Mouse (Mus musculus): ENCODE measurements around the gene Usp21. TPM values are rescaled to one million over a fixed set of nuclear protein-coding genes. Genes with fewer than 3 reads are reported as not detected.

The Usp21 gene
- polyA plus RNA-seq, 1 experiment from 2014 or later, result 57.2 TPM

- H3K36me3 ChIP-seq, result peaks cover 27% of the 10 kb centered on the region
- H3K4me2 ChIP-seq (replicated peaks), result no peak overlapping the region
- H3K27me3 ChIP-seq (replicated peaks), result no peaks in the 10 kb centered on the region
- no peak overlapping the region for H3K9ac ChIP-seq
- no peak overlapping the region for H3K4me3 ChIP-seq (replicated peaks)
- peaks cover 14% of the 10 kb centered on the region for H3K4me1 ChIP-seq (replicated peaks)
- H3K27ac ChIP-seq, result no peak overlapping the region
- no peak for ATAC-seq
- WGBS, result 88% methylated on average over 11 of the region's 11 CpGs
- no peaks in the 10 kb centered on the region for H3K9me3 ChIP-seq
These were observed 12.6 kb downstream of the Usp21 start for GRCm38 (mm10) chr1:171275144-171275734.

GRCm38 (mm10) chr1:171274171-171274570 is 13.6 kb downstream of the Usp21 start:
- peaks cover 27% of the 10 kb centered on the region for H3K36me3 ChIP-seq
- H3K9ac ChIP-seq, result no peak overlapping the region
- H3K4me1 ChIP-seq (replicated peaks), result peaks cover 4% of the 10 kb centered on the region
- H3K4me2 ChIP-seq (replicated peaks), result no peak overlapping the region
- H3K27me3 ChIP-seq (replicated peaks), result no peaks in the 10 kb centered on the region
- no peak overlapping the region for H3K27ac ChIP-seq
- 87% methylated on average over 12 of the region's 12 CpGs for WGBS
- ATAC-seq, result no peak
- H3K4me3 ChIP-seq (replicated peaks), result no peak overlapping the region
- no peaks in the 10 kb centered on the region for H3K9me3 ChIP-seq

- Histone ChIP-seq H3K27ac (no peak overlapping the region), H3K4me3 (replicated peaks) (no peak overlapping the region), H3K9ac (no peak overlapping the region)
These were observed 15.7 kb downstream of the Usp21 start for GRCm38 (mm10) chr1:171272086-171272485.

GRCm38 (mm10) chr1:171271622-171272021 is 16.2 kb downstream of the Usp21 start:
- Histone ChIP-seq H3K36me3 (peaks cover 27% of the 10 kb centered on the region), H3K27me3 (replicated peaks) (no peaks in the 10 kb centered on the region), H3K4me2 (replicated peaks) (peak overlapping the region; percentile 93), H3K9ac (no peak overlapping the region), H3K9me3 (no peaks in the 10 kb centered on the region), H3K4me1 (replicated peaks) (peaks cover 4% of the 10 kb centered on the region), H3K4me3 (replicated peaks) (no peak overlapping the region), H3K27ac (no peak overlapping the region)
- ATAC-seq, result no peak
- 62% methylated on average over 10 of the region's 10 CpGs for WGBS

More at GRCm38 (mm10) chr1:171272086-171272485, 15.7 kb downstream of the Usp21 start:
- peaks cover 27% of the 10 kb centered on the region for H3K36me3 ChIP-seq
- H3K27me3 ChIP-seq (replicated peaks), result no peaks in the 10 kb centered on the region
- H3K9me3 ChIP-seq, result no peaks in the 10 kb centered on the region
- 90% methylated on average over 3 of the region's 3 CpGs for WGBS
- no peak for ATAC-seq
- H3K4me2 ChIP-seq (replicated peaks), result peak overlapping the region; percentile 93; the same call in 1 of the 2 replicates
- H3K4me1 ChIP-seq (replicated peaks), result peaks cover 4% of the 10 kb centered on the region

GRCm38 (mm10) chr1:171271196-171271595 is 16.6 kb downstream of the Usp21 start:
- ATAC-seq, result no peak
- Histone ChIP-seq H3K27me3 (replicated peaks) (no peaks in the 10 kb centered on the region), H3K4me1 (replicated peaks) (peaks cover 4% of the 10 kb centered on the region), H3K4me3 (replicated peaks) (peak overlapping the region; percentile 84), H3K27ac (no peak overlapping the region), H3K36me3 (peaks cover 25% of the 10 kb centered on the region), H3K9me3 (no peaks in the 10 kb centered on the region), H3K4me2 (replicated peaks) (peak overlapping the region; percentile 93), H3K9ac (peak overlapping the region; percentile 73)
- 43% methylated on average over 9 of the region's 9 CpGs for WGBS

GRCm38 (mm10) chr1:171270573-171270900 is 17.3 kb downstream of the Usp21 start:
- Histone ChIP-seq H3K4me2 (replicated peaks) (peak overlapping the region; percentile 93), H3K36me3 (peaks cover 23% of the 10 kb centered on the region), H3K27me3 (replicated peaks) (no peaks in the 10 kb centered on the region), H3K27ac (peak overlapping the region; percentile 68), H3K4me1 (replicated peaks) (peaks cover 4% of the 10 kb centered on the region), H3K9me3 (no peaks in the 10 kb centered on the region), H3K4me3 (replicated peaks) (peak overlapping the region; percentile 84), H3K9ac (peak overlapping the region; percentile 73)
- peak; percentile 90 for ATAC-seq
- under 1% methylated on average over 19 of the region's 19 CpGs for WGBS

- peaks cover 4% of the 10 kb centered on the region for H3K4me1 ChIP-seq (replicated peaks)
- H3K36me3 ChIP-seq, result peaks cover 19% of the 10 kb centered on the region
- WGBS, result 4% methylated on average over 36 of the region's 36 CpGs
These were observed 17.8 kb downstream of the Usp21 start, which contains the start of gene B4galt3 for GRCm38 (mm10) chr1:171269848-171270572. TSS of gene B4galt3 (plus strand) at chr1:171270328.

GRCm38 (mm10) chr1:171268341-171268740 is 19.4 kb downstream of the Usp21 start:
- no peak overlapping the region for H3K4me2 ChIP-seq (replicated peaks)
- 0 out of 2 replicates have a peak, but pooled peaks cover 6% of the 10 kb centered on the region for H3K36me3 ChIP-seq
- 67% methylated on average over 1 of the region's 1 CpGs for WGBS
- H3K27me3 ChIP-seq (replicated peaks), result no peaks in the 10 kb centered on the region
- peaks cover 8% of the 10 kb centered on the region for H3K4me1 ChIP-seq (replicated peaks)
- no peaks in the 10 kb centered on the region for H3K9me3 ChIP-seq
- no peak overlapping the region for H3K4me3 ChIP-seq (replicated peaks)
- no peak overlapping the region for H3K9ac ChIP-seq
- no peak for ATAC-seq
- no peak overlapping the region for H3K27ac ChIP-seq

More at GRCm38 (mm10) chr1:171269848-171270572, 17.8 kb downstream of the Usp21 start, which contains the start of gene B4galt3:
- H3K27me3 ChIP-seq (replicated peaks), result no peaks in the 10 kb centered on the region
- peak within 1 kb of the TSS; percentile 73 for H3K9ac ChIP-seq
- no peaks in the 10 kb centered on the region for H3K9me3 ChIP-seq
- ATAC-seq, result peak; percentile 98
- H3K27ac ChIP-seq, result peak within 1 kb of the TSS; percentile 68
- peak within 1 kb of the TSS; percentile 84 for H3K4me3 ChIP-seq (replicated peaks)
- peak within 1 kb of the TSS; percentile 93 for H3K4me2 ChIP-seq (replicated peaks)

- ATAC-seq, result no peak
- H3K4me3 ChIP-seq (replicated peaks), result no peak overlapping the region
- no peaks in the 10 kb centered on the region for H3K27me3 ChIP-seq (replicated peaks)
- H3K36me3 ChIP-seq, result no peaks in the 10 kb centered on the region
- no peak overlapping the region for H3K9ac ChIP-seq
- H3K27ac ChIP-seq, result no peak overlapping the region
- 52% methylated on average over 4 of the region's 4 CpGs for WGBS
- H3K4me2 ChIP-seq (replicated peaks), result no peak overlapping the region
- H3K9me3 ChIP-seq, result no peaks in the 10 kb centered on the region
- peaks cover 11% of the 10 kb centered on the region for H3K4me1 ChIP-seq (replicated peaks)
These were observed 21.6 kb downstream of the Usp21 start for GRCm38 (mm10) chr1:171265971-171266744.

- ATAC-seq, result peak; percentile 20
- Histone ChIP-seq H3K4me1 (replicated peaks) (peaks cover 11% of the 10 kb centered on the region), H3K36me3 (peaks cover 5% of the 10 kb centered on the region; the same call in 1 of the 2 replicates), H3K9me3 (no peaks in the 10 kb centered on the region), H3K9ac (no peak overlapping the region), H3K4me3 (replicated peaks) (no peak overlapping the region), H3K27ac (peak overlapping the region; percentile 88), H3K27me3 (replicated peaks) (no peaks in the 10 kb centered on the region), H3K4me2 (replicated peaks) (peak overlapping the region; percentile 11; the same call in 1 of the 2 replicates)
- WGBS, result 72% methylated on average over 3 of the region's 3 CpGs
These were observed 23.9 kb downstream of the Usp21 start for GRCm38 (mm10) chr1:171263666-171264461.

- H3K27ac ChIP-seq, result peak overlapping the region; percentile 88
- 7% methylated on average over 2 of the region's 2 CpGs for WGBS
- no peaks in the 10 kb centered on the region for H3K27me3 ChIP-seq (replicated peaks)
- H3K9ac ChIP-seq, result no peak overlapping the region
- H3K9me3 ChIP-seq, result no peaks in the 10 kb centered on the region
- H3K36me3 ChIP-seq, result peaks cover 5% of the 10 kb centered on the region; the same call in 1 of the 2 replicates
- peaks cover 11% of the 10 kb centered on the region for H3K4me1 ChIP-seq (replicated peaks)
- ATAC-seq, result peak; percentile 88
- peak overlapping the region; percentile 54 for H3K4me2 ChIP-seq (replicated peaks)
- no peak overlapping the region for H3K4me3 ChIP-seq (replicated peaks)
These were observed 24.6 kb downstream of the Usp21 start for GRCm38 (mm10) chr1:171263185-171263611.

Data from intestine, embryonic 15.5 days (tissue).